Mouse (Mus musculus): ENCODE data around the gene Etl4.

GRCm38 (mm10) chr2:20583032-20583431, 673.5 kb downstream of the Etl4 start:
- TF ChIP-seq TAL1 (IDR thresholded peaks at IDR 0.05; ENCODE audit: low read length) (no peak), GATA1 (IDR thresholded peaks at IDR 0.05; ENCODE audit: low read length) (no peak)

Measured in erythroblast, embryonic 14.5 days (primary cell).